Mouse (Mus musculus): ENCODE data around the gene Vcp.

DNA sequence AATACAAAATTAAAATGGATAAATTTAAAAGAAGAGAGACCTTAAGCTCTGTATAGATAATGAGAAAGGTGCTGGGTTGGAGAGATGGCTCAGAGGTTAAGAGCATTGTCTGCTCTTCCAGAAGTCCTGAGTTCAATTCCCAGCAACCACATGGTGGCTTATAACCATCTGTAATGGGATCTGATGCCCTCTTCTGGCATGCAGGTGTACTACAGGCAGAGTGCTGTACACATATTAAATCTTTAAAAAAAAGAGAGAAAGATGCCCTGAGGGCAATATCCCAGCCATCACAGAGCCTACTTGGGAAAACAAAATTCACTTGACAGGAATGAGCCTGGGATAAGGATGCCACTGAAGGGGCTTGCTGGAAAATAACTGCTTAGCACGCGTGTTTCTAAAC, 36.8 kb downstream of the Vcp start:
- TF ChIP-seq POLR2A (IDR thresholded peaks at IDR 0.05; ENCODE audit: low read depth, low read length) (no peak), CTCF (conservative IDR thresholded peaks at IDR 0.05; ENCODE audit: insufficient read depth, insufficient read length, low read depth, low read length) (0 out of 2 replicates have a peak, but pooled peaks have one; percentile 4)
